Mouse (Mus musculus): ENCODE measurements around the gene Lyar. TPM values are rescaled to one million over a fixed set of nuclear protein-coding genes. Genes with fewer than 3 reads are reported as not detected.
A peak's percentile ranks its signal among the peaks of the same experiment; 100 is the strongest.

Lyar gene
- polyA plus RNA-seq, 1 experiment from 2014 or later: 78.5 TPM

DNA sequence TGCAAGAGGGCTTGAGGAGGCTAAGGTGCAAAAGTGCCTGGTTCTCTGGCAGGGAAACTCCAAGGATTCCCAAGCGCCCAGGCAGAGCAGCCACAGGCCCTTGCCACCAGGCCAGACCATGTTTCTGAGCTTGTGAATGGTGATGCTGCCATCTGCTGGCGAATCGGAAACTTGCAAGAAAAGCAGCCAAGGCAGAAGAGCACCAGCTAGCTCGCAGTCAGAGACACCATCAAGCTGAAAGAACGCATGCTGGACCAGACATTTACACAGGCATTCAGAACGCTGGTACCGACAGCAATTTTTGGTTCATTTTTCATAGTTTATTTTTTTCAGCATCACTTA lies 22.8 kb upstream of the Lyar start:
- H3K4me3 ChIP-seq (replicated peaks; ENCODE audit: low read length): no peak overlapping the region
- H3K4me2 ChIP-seq (ENCODE audit: low read depth, low read length): no peak overlapping the region
- H3K9ac ChIP-seq (ENCODE audit: low read length): no peak overlapping the region
- 15% methylated on average over 7 of the region's 7 CpGs for WGBS
- no peaks in the 10 kb centered on the region for H3K4me1 ChIP-seq (ENCODE audit: control insufficient read depth, insufficient read depth, low read length)
- H3K27me3 ChIP-seq (ENCODE audit: control insufficient read depth, insufficient read depth, low read length): no peaks in the 10 kb centered on the region
- no peaks in the 10 kb centered on the region for H3K36me3 ChIP-seq (ENCODE audit: control insufficient read depth, insufficient read depth, low read length)
- no peak overlapping the region for H3K27ac ChIP-seq (ENCODE audit: low read length)
- 0 out of 2 replicates have a peak, but pooled peaks have one; percentile 31 for ATAC-seq (ENCODE audit: insufficient read depth, low FRiP score)
- H3K9me3 ChIP-seq (replicated peaks; ENCODE audit: control insufficient read depth, low read length): no peaks in the 10 kb centered on the region

DNA sequence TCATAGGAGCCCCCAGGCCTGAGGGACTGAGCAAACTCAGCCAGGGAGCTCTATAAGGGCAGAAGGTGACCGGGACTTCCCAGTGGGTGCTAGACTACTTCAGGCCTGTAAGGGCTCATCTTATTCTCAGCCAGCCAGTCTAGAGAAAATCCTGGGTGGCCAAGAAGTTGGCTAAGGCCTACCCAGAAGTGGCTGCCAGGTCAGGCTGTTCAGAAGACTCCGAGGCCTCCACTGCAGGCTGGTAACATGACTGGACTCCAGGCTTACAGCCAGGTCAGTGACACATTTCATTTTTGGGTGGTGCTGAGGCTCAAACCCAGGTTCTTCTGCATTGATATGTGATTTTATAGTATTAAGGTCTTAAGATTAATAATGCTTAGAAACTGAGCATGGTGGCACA lies 20.6 kb upstream of the Lyar start:
- H3K27ac ChIP-seq (ENCODE audit: low read length): no peak overlapping the region
- H3K36me3 ChIP-seq (ENCODE audit: control insufficient read depth, insufficient read depth, low read length): peaks cover 14% of the 10 kb centered on the region; the same call in 1 of the 2 replicates
- no peak overlapping the region for H3K4me2 ChIP-seq (ENCODE audit: low read depth, low read length)
- H3K27me3 ChIP-seq (ENCODE audit: control insufficient read depth, insufficient read depth, low read length): no peaks in the 10 kb centered on the region
- no peak for ATAC-seq (ENCODE audit: insufficient read depth, low FRiP score)
- H3K4me1 ChIP-seq (ENCODE audit: control insufficient read depth, insufficient read depth, low read length): no peaks in the 10 kb centered on the region
- no peak overlapping the region for H3K9ac ChIP-seq (ENCODE audit: low read length)
- 88% methylated on average over 2 of the region's 2 CpGs for WGBS
- no peaks in the 10 kb centered on the region for H3K9me3 ChIP-seq (replicated peaks; ENCODE audit: control insufficient read depth, low read length)
- no peak overlapping the region for H3K4me3 ChIP-seq (replicated peaks; ENCODE audit: low read length)

GRCm38 (mm10) chr5:38205303-38205726 lies 15.0 kb upstream of the Lyar start:
- Histone ChIP-seq H3K9me3 (replicated peaks; ENCODE audit: control insufficient read depth, low read length) (no peaks in the 10 kb centered on the region), H3K9ac (ENCODE audit: low read length) (no peak overlapping the region), H3K4me2 (ENCODE audit: low read depth, low read length) (no peak overlapping the region), H3K4me3 (replicated peaks; ENCODE audit: low read length) (no peak overlapping the region), H3K4me1 (ENCODE audit: control insufficient read depth, insufficient read depth, low read length) (peaks cover 2% of the 10 kb centered on the region; the same call in 1 of the 2 replicates), H3K36me3 (ENCODE audit: control insufficient read depth, insufficient read depth, low read length) (peaks cover 14% of the 10 kb centered on the region; the same call in 1 of the 2 replicates), H3K27me3 (ENCODE audit: control insufficient read depth, insufficient read depth, low read length) (no peaks in the 10 kb centered on the region), H3K27ac (ENCODE audit: low read length) (no peak overlapping the region)
- ATAC-seq (ENCODE audit: insufficient read depth, low FRiP score): no peak
- WGBS: 82% methylated on average over 7 of the region's 7 CpGs

- Histone ChIP-seq H3K27ac (ENCODE audit: low read length) (no peak overlapping the region), H3K27me3 (ENCODE audit: control insufficient read depth, insufficient read depth, low read length) (no peaks in the 10 kb centered on the region), H3K4me3 (replicated peaks; ENCODE audit: low read length) (no peak overlapping the region), H3K36me3 (ENCODE audit: control insufficient read depth, insufficient read depth, low read length) (peaks cover 11% of the 10 kb centered on the region), H3K4me1 (ENCODE audit: control insufficient read depth, insufficient read depth, low read length) (peaks cover 2% of the 10 kb centered on the region; the same call in 1 of the 2 replicates), H3K9ac (ENCODE audit: low read length) (no peak overlapping the region), H3K4me2 (ENCODE audit: low read depth, low read length) (no peak overlapping the region), H3K9me3 (replicated peaks; ENCODE audit: control insufficient read depth, low read length) (no peaks in the 10 kb centered on the region)
- ATAC-seq (ENCODE audit: insufficient read depth, low FRiP score): no peak
- 72% methylated on average over 8 of the region's 8 CpGs for WGBS
Observed at GRCm38 (mm10) chr5:38208985-38209384, 11.3 kb upstream of the Lyar start.

GRCm38 (mm10) chr5:38211691-38212090 lies 8.6 kb upstream of the Lyar start:
- Histone ChIP-seq H3K9ac (ENCODE audit: low read length) (no peak overlapping the region), H3K4me3 (replicated peaks; ENCODE audit: low read length) (no peak overlapping the region), H3K36me3 (ENCODE audit: control insufficient read depth, insufficient read depth, low read length) (peaks cover 8% of the 10 kb centered on the region), H3K4me1 (ENCODE audit: control insufficient read depth, insufficient read depth, low read length) (no peaks in the 10 kb centered on the region), H3K4me2 (ENCODE audit: low read depth, low read length) (no peak overlapping the region), H3K27ac (ENCODE audit: low read length) (no peak overlapping the region), H3K27me3 (ENCODE audit: control insufficient read depth, insufficient read depth, low read length) (no peaks in the 10 kb centered on the region), H3K9me3 (replicated peaks; ENCODE audit: control insufficient read depth, low read length) (no peaks in the 10 kb centered on the region)
- 88% methylated on average over 8 of the region's 8 CpGs for WGBS
- no peak for ATAC-seq (ENCODE audit: insufficient read depth, low FRiP score)

DNA sequence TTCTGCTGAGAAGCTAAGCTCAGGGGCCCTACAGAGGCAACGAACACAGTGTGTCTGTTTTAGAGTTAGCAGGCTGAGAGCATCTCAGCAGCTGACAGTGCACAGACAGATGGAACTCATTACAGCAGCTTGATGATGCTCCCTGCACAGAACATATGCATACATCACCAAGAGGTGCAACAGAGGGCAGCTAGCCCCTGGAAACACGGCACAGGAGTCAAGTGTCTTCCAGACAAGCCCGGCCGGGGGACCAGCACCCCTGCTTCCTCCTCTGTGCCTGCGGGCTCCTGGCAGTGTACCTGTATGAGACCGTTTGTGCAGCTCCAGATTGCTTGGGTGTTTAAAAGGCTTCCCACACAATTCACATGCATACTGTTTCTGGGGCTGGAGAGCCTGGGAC lies 7.3 kb upstream of the Lyar start:
- no peaks in the 10 kb centered on the region for H3K27me3 ChIP-seq (ENCODE audit: control insufficient read depth, insufficient read depth, low read length)
- 76% methylated on average over 6 of the region's 6 CpGs for WGBS
- H3K4me1 ChIP-seq (ENCODE audit: control insufficient read depth, insufficient read depth, low read length): no peaks in the 10 kb centered on the region
- H3K9ac ChIP-seq (ENCODE audit: low read length): no peak overlapping the region
- H3K27ac ChIP-seq (ENCODE audit: low read length): no peak overlapping the region
- no peak overlapping the region for H3K4me3 ChIP-seq (replicated peaks; ENCODE audit: low read length)
- no peak overlapping the region for H3K4me2 ChIP-seq (ENCODE audit: low read depth, low read length)
- peak; percentile 25; the same call in 1 of the 2 replicates for ATAC-seq (ENCODE audit: insufficient read depth, low FRiP score)
- H3K9me3 ChIP-seq (replicated peaks; ENCODE audit: control insufficient read depth, low read length): no peaks in the 10 kb centered on the region
- H3K36me3 ChIP-seq (ENCODE audit: control insufficient read depth, insufficient read depth, low read length): peaks cover 8% of the 10 kb centered on the region

GRCm38 (mm10) chr5:38219771-38220307 lies 431 bp upstream of the Lyar start:
- Histone ChIP-seq H3K27me3 (ENCODE audit: control insufficient read depth, insufficient read depth, low read length) (no peaks in the 10 kb centered on the region), H3K9ac (ENCODE audit: low read length) (peak overlapping the region; percentile 83), H3K4me3 (replicated peaks; ENCODE audit: low read length) (peak overlapping the region; percentile 85), H3K4me1 (ENCODE audit: control insufficient read depth, insufficient read depth, low read length) (peaks cover 17% of the 10 kb centered on the region), H3K36me3 (ENCODE audit: control insufficient read depth, insufficient read depth, low read length) (no peaks in the 10 kb centered on the region), H3K4me2 (ENCODE audit: low read depth, low read length) (peak overlapping the region; percentile 76), H3K27ac (ENCODE audit: low read length) (peak overlapping the region; percentile 41), H3K9me3 (replicated peaks; ENCODE audit: control insufficient read depth, low read length) (no peaks in the 10 kb centered on the region)
- ATAC-seq (ENCODE audit: insufficient read depth, low FRiP score): peak; percentile 34; the same call in 1 of the 2 replicates
- under 1% methylated on average over 35 of the region's 35 CpGs for WGBS

- H3K36me3 ChIP-seq (ENCODE audit: control insufficient read depth, insufficient read depth, low read length): peaks cover 13% of the 10 kb centered on the region; the same call in 1 of the 2 replicates
- no peaks in the 10 kb centered on the region for H3K9me3 ChIP-seq (replicated peaks; ENCODE audit: control insufficient read depth, low read length)
- no peak overlapping the region for H3K4me2 ChIP-seq (ENCODE audit: low read depth, low read length)
- no peaks in the 10 kb centered on the region for H3K4me1 ChIP-seq (ENCODE audit: control insufficient read depth, insufficient read depth, low read length)
- no peak for ATAC-seq (ENCODE audit: insufficient read depth, low FRiP score)
- WGBS: 70% methylated on average over 4 of the region's 4 CpGs
- no peak overlapping the region for H3K9ac ChIP-seq (ENCODE audit: low read length)
- no peak overlapping the region for H3K4me3 ChIP-seq (replicated peaks; ENCODE audit: low read length)
- no peak overlapping the region for H3K27ac ChIP-seq (ENCODE audit: low read length)
- no peaks in the 10 kb centered on the region for H3K27me3 ChIP-seq (ENCODE audit: control insufficient read depth, insufficient read depth, low read length)
Observed at GRCm38 (mm10) chr5:38235422-38235821, 15.2 kb downstream of the Lyar start.

DNA sequence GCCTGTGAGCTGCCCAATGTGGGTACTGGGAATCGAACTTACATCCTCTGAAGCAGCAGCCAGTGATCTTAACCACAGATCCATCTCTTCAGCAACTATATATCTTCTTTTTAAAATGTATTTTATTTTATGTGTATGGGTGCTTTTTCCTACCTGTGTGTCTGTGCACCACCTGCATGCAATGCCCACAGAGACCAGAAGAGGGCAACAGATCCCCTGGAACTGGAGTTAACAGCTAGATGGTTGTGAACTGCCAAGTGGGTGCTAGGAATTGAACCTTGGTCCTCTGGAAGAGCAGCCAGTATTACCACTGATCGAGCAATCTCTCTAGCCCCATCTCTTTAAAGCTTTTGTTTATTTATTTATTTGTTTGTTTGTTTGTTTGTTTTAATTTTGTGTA lies 16.4 kb downstream of the Lyar start:
- H3K4me3 ChIP-seq (replicated peaks; ENCODE audit: low read length): no peak overlapping the region
- H3K9ac ChIP-seq (ENCODE audit: low read length): no peak overlapping the region
- no peaks in the 10 kb centered on the region for H3K27me3 ChIP-seq (ENCODE audit: control insufficient read depth, insufficient read depth, low read length)
- H3K27ac ChIP-seq (ENCODE audit: low read length): no peak overlapping the region
- H3K4me1 ChIP-seq (ENCODE audit: control insufficient read depth, insufficient read depth, low read length): no peaks in the 10 kb centered on the region
- 89% methylated on average over 2 of the region's 2 CpGs for WGBS
- ATAC-seq (ENCODE audit: insufficient read depth, low FRiP score): no peak
- H3K4me2 ChIP-seq (ENCODE audit: low read depth, low read length): no peak overlapping the region
- 0 out of 2 replicates have a peak, but pooled peaks cover 7% of the 10 kb centered on the region for H3K36me3 ChIP-seq (ENCODE audit: control insufficient read depth, insufficient read depth, low read length)
- no peaks in the 10 kb centered on the region for H3K9me3 ChIP-seq (replicated peaks; ENCODE audit: control insufficient read depth, low read length)
